Mouse (Mus musculus) neural tube, embryonic 11.5 days (tissue): ENCODE measurements at regions not wholly inside any gene's neighbourhood (a gene's known extent, or its start where the extent isn't known, plus 50 kb on each side); places are given as distances from the start of the nearest gene placed in this dataset.

Source experiments
- ATAC-seq: fragments of 200-750 bp; cut with Nextera tagmentation; 2 replicates; pipeline ENCODE4 v1.8.0; 2017; ENCODE audit warnings: moderate number of reproducible peaks, mild to moderate bottlenecking, moderate TSS enrichment, moderate library complexity; ENCODE audit not compliant: insufficient read depth, low FRiP score, low TSS enrichment
- DNase-seq: peaks from one replicate; pipeline ENCODE4 v3.0.0-alpha.2; 2015; ENCODE audit warnings: low spot score
- H3K27ac ChIP-seq: fragments of 300-500 bp; sonication (generic); 2 replicates; pipeline ENCODE4 v1.5.1; 2014; ENCODE audit warnings: low read depth, mild to moderate bottlenecking, low read length
- H3K27me3 ChIP-seq: fragments of 300-500 bp; sonication (generic); 2 replicates; pipeline ENCODE4 v1.6.1; 2014; ENCODE audit warnings: mild to moderate bottlenecking, low read length, mixed read lengths; ENCODE audit not compliant: control insufficient read depth, insufficient read depth
- H3K36me3 ChIP-seq: fragments of 300-500 bp; sonication (generic); 2 replicates; pipeline ENCODE4 v1.6.1; 2014; ENCODE audit warnings: mild to moderate bottlenecking, low read length, moderate library complexity, mixed read lengths; ENCODE audit not compliant: control insufficient read depth, insufficient read depth
- H3K4me1 ChIP-seq: fragments of 300-500 bp; sonication (generic); 2 replicates; pipeline ENCODE4 v1.6.1; 2014; ENCODE audit warnings: low read length, mixed read lengths; ENCODE audit not compliant: control insufficient read depth, insufficient read depth
- H3K4me2 ChIP-seq: fragments of 300-500 bp; sonication (generic); 2 replicates; pipeline ENCODE4 v1.6.1; 2014; ENCODE audit warnings: low read depth, mild to moderate bottlenecking, moderate library complexity
- H3K4me3 ChIP-seq: fragments of 300-500 bp; sonication (generic); 2 replicates; pipeline ENCODE4 v1.5.1; 2014; ENCODE audit warnings: low read depth, low read length
- H3K9ac ChIP-seq: fragments of 300-500 bp; sonication (generic); 2 replicates; pipeline ENCODE4 v1.6.1; 2014; ENCODE audit warnings: mild to moderate bottlenecking, low read length
- H3K9me3 ChIP-seq: fragments of 300-500 bp; sonication (generic); 2 replicates; pipeline ENCODE4 v1.6.1; 2016; ENCODE audit warnings: low read length; ENCODE audit not compliant: control insufficient read depth
- WGBS: fragments of 180-500 bp; shearing (Covaris S2); extraction: QIAGEN DNeasy Blood & Tissue Kit; methylation state at CpG from one replicate; pipeline ENCODE4 v1.1.7; 2014; 5-methylcytosine and 5-hydroxymethylcytosine counted together

DNA sequence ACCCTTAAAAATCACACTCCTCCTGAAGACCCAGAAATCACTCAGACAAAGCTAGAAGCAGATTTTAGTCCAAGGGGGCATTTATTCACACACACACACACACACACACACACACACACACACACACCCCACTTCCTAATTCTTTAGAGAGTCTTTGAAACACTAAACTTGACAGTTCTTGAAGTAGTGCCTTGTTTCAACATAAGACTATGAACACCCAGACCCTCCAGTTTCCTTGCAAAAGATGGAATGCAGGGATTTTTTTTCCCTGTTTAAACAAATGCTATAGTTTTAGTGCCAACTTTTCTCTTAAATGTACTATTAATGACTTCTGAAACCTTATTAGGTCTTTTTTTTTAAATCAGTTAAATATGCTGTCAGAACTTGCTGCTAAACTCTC lies 279.2 kb upstream of the Fat1 start:
- Histone ChIP-seq H3K9ac (no peak overlapping the region), H3K9me3 (no peaks in the 10 kb centered on the region), H3K4me1 (no peaks in the 10 kb centered on the region), H3K4me3 (no peak overlapping the region), H3K36me3 (no peaks in the 10 kb centered on the region), H3K4me2 (no peak overlapping the region), H3K27me3 (no peaks in the 10 kb centered on the region), H3K27ac (no peak overlapping the region)
- no peak for DNase-seq
- no peak for ATAC-seq

DNA sequence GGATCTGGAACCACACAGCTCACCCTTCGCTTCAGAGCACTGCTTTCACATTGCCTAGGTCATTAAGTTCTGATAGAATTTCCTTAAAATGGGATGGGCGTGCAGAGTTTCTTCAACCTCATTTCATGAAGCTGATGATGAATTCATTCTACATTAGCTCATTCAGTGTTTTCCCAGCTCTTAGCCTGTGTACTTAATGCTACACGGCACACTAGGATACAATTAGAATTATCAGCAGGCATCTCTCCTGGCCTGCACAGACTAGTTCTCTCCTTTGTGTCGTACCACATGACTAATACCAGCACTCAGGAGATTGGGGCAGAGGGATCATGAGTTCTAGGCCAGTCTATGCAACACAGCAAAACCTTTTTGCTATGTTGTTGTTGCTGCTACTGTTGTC lies 278.8 kb upstream of the Fat1 start:
- Histone ChIP-seq H3K9me3 (no peaks in the 10 kb centered on the region), H3K4me2 (no peak overlapping the region), H3K4me1 (no peaks in the 10 kb centered on the region), H3K4me3 (no peak overlapping the region), H3K36me3 (no peaks in the 10 kb centered on the region), H3K9ac (no peak overlapping the region), H3K27me3 (no peaks in the 10 kb centered on the region), H3K27ac (no peak overlapping the region)
- ATAC-seq = no peak
- no peak for DNase-seq
- WGBS = 87% methylated on average over 4 of the region's 4 CpGs

DNA sequence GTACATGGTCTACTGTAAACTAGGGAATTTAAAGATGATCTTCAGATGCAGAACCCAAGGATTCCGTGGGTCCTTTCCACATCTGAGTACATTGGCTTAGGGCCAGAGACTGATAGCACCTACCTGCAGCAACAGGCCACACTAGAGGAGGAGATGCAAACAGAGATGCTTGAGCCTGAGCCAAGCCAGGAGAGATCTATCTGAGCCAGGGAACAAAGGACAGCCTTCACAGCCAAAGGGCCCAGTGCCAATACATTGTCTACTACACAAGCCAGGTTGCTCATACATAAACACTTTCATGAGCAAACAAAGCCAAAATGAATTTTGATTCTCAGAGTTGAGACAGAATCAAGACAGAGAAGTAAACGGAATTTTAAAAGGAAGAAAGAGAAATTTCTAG lies 273.6 kb upstream of the Fat1 start:
- ATAC-seq = no peak
- WGBS = 80% methylated on average over 2 of the region's 2 CpGs
- H3K36me3 ChIP-seq = no peaks in the 10 kb centered on the region
- no peak for DNase-seq
- no peak overlapping the region for H3K4me3 ChIP-seq
- no peak overlapping the region for H3K9ac ChIP-seq
- no peaks in the 10 kb centered on the region for H3K27me3 ChIP-seq
- no peaks in the 10 kb centered on the region for H3K4me1 ChIP-seq
- H3K4me2 ChIP-seq = no peak overlapping the region
- H3K27ac ChIP-seq = no peak overlapping the region
- H3K9me3 ChIP-seq = no peaks in the 10 kb centered on the region

DNA sequence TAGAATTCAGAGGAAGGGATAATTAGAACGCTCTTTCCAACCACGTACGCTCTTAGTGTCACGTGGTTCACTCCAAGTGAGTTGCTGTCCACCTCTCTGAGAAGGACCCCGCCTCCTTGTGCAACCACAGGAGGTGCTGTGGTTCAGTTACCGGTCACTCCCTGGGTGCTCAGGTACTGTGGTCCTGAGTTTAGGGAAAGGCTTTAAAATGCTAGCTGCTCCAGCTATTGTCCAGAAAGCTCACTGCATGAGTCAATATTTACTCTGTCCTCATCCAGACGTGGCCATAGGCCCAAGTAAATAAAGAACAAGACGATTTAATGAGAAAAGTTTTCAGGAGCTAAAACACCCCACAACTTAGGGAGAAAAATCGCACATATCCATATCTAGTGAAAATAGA lies 248.1 kb upstream of the Fat1 start:
- ATAC-seq = no peak
- Histone ChIP-seq H3K36me3 (no peaks in the 10 kb centered on the region), H3K27ac (no peak overlapping the region), H3K9ac (no peak overlapping the region), H3K4me2 (no peak overlapping the region), H3K4me1 (no peaks in the 10 kb centered on the region), H3K9me3 (no peaks in the 10 kb centered on the region), H3K27me3 (no peaks in the 10 kb centered on the region), H3K4me3 (no peak overlapping the region)
- DNase-seq = no peak
- 91% methylated on average over 9 of the region's 9 CpGs for WGBS

DNA sequence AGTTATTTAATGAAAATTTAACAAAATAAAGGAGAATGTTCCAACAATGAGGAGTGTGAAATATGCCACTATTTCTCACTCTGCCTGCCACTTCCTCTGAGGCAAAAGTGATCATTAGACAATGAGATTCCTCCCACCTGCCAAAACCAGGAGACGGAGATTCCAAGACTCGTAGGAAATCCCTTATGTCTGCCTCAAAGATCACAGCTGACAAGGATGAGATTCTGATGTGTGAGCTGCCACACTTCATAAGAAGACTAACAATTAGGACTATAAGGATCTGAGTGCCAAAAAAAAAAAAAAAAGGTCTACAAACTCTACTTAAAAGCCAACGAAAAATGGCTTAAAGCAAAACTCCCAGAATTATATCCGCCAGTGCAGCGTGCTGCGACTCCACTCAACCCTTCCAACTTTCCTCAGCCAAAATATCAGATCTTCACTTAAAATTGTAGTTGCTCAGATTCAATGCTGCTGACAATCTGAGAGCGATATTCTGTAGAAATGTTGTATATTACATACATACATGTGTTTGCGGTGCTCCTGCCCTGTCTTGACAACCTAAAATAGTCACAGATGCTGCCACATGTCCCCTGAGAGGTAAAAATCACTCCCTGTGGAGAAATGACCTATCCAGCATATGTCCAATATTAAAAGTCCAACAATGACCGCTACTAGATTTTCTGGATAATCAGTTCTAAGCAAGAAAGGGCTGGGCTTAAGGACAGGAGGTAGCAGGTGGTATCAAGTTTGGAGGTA lies 245.2 kb upstream of the Fat1 start:
- no peak for DNase-seq
- Histone ChIP-seq H3K4me1 (no peaks in the 10 kb centered on the region), H3K36me3 (no peaks in the 10 kb centered on the region), H3K9ac (no peak overlapping the region), H3K4me3 (no peak overlapping the region), H3K9me3 (no peaks in the 10 kb centered on the region), H3K4me2 (no peak overlapping the region), H3K27ac (no peak overlapping the region), H3K27me3 (no peaks in the 10 kb centered on the region)
- no peak for ATAC-seq
- WGBS = 89% methylated on average over 9 of the region's 9 CpGs

DNA sequence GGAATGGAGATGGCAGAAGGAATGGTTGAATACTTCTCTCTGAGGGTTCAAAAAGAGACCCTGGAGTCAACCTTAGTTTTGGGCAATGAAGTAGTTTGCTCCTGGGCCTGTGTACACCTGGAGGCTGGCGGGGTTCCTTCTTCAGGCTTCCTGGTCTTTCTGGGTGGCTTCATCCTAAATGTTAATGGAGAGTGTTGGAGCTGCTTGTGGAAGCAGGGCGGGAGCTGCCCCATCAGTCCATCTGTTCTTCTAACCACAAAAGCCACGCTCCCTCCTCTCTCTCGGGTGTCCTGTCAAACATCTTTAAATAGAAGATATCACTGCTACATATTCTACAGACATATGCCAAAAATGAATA lies 244.7 kb upstream of the Fat1 start:
- WGBS = 92% methylated on average over 4 of the region's 4 CpGs

DNA sequence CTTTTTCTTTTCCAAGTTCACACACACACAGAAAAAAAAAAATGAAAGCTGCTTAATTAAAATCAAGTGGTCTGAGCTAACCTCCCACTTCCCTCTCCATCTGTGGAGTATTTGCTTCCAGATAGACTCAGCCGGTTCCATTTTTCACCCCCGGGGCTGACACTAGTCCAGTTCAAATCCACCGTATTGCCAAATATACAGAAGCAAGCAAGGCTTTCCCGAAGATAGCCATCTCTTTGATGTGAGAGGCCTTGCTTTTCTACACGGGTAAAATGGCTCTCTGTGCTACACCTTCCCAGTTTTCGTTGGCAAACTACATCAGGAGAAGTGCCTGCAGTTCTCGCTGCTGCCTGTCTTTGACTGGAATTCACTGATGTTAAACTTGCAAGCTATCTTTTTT lies 244.1 kb upstream of the Fat1 start:
- ATAC-seq (no peak), DNase-seq (no peak)
- Histone ChIP-seq H3K9ac (no peak overlapping the region), H3K9me3 (no peaks in the 10 kb centered on the region), H3K27ac (no peak overlapping the region), H3K36me3 (no peaks in the 10 kb centered on the region), H3K27me3 (no peaks in the 10 kb centered on the region), H3K4me1 (no peaks in the 10 kb centered on the region; the same call in 1 of the 2 replicates), H3K4me2 (no peak overlapping the region), H3K4me3 (no peak overlapping the region)
- 83% methylated on average over 7 of the region's 7 CpGs for WGBS

More for the DNA sequence above, 244.7 kb upstream of the Fat1 start:
- Histone ChIP-seq H3K36me3 (no peaks in the 10 kb centered on the region), H3K4me1 (no peaks in the 10 kb centered on the region), H3K9ac (no peak overlapping the region), H3K9me3 (no peaks in the 10 kb centered on the region), H3K27ac (no peak overlapping the region), H3K4me3 (no peak overlapping the region), H3K27me3 (no peaks in the 10 kb centered on the region), H3K4me2 (no peak overlapping the region)
- DNase-seq = no peak
- ATAC-seq = no peak

DNA sequence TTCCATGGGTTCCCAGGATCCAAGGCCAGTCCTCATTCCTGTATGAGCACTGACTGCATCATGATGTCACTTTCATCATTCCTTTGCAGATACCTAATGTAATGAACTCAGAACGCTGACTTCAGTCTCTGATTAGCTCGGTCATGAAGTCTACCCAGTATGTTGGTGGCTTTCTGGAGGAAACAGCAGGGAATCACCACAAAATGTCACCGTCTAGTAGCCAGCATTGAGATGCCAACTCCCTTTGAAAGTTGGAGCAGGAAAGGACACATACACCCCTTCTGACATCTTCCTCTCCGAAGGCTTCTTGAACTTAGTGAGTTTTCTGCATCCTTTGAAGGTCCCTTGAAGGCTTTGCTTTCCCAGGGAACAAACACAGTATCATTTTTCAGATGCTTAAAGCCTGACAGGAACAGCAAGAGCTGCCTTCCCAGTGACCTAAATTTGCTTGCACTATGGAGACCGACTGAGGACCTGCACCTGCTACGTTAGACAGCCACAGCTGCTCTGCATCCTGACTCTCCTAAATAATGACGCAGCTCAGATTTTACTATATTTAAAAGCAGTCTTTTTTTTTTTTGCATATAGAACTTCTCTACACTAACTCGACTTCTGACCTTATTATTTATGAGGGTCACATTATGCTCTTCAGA lies 243.1 kb upstream of the Fat1 start:
- no peak overlapping the region for H3K27ac ChIP-seq
- no peak overlapping the region for H3K9ac ChIP-seq
- WGBS = 78% methylated on average over 8 of the region's 8 CpGs
- no peaks in the 10 kb centered on the region for H3K9me3 ChIP-seq
- no peak overlapping the region for H3K4me2 ChIP-seq
- H3K4me1 ChIP-seq = no peaks in the 10 kb centered on the region; the same call in 1 of the 2 replicates
- no peak for ATAC-seq
- H3K4me3 ChIP-seq = no peak overlapping the region
- no peaks in the 10 kb centered on the region for H3K36me3 ChIP-seq
- DNase-seq = no peak
- H3K27me3 ChIP-seq = no peaks in the 10 kb centered on the region

DNA sequence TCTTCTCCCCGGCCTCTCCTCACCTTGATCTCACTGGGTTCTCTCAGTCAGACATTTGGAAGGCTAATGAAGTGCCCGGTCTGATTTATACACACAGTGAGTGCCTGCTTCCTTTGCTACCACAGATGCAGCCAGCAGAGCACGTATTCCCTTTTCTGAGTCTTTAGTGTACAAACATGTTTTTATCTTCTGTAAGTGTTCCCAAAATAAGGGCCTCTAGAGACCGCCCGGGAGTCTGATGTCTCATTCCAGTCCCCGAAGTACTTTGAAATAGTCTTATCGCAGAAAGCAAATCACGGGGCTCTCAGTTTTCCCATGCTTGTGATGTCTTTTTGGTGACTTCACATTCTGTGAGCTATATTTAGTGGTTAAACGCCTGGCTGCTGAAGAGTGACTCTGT lies 240.4 kb upstream of the Fat1 start:
- 76% methylated on average over 9 of the region's 9 CpGs for WGBS
- Histone ChIP-seq H3K4me1 (no peaks in the 10 kb centered on the region; the same call in 1 of the 2 replicates), H3K27me3 (no peaks in the 10 kb centered on the region), H3K9me3 (no peaks in the 10 kb centered on the region), H3K36me3 (no peaks in the 10 kb centered on the region), H3K4me2 (no peak overlapping the region), H3K9ac (no peak overlapping the region), H3K27ac (no peak overlapping the region), H3K4me3 (no peak overlapping the region)
- ATAC-seq (no peak), DNase-seq (no peak)
